Mouse (Mus musculus) bone marrow macrophage, adult 2 months (primary cell): ENCODE measurements around the gene Chd6.

Experiments
- CTCF ChIP-seq: IDR thresholded peaks from 2 replicates; pipeline ENCODE4 v1.5.1; 2012; ENCODE audit warnings: low read depth, mild to moderate bottlenecking, low read length, moderate library complexity
- POLR2A ChIP-seq: IDR thresholded peaks from 2 replicates; pipeline ENCODE4 v1.6.1; 2012; ENCODE audit warnings: mild to moderate bottlenecking, low read depth, low read length, borderline replicate concordance

GRCm38 (mm10) chr2:161033141-161033540, 75.7 kb downstream of the Chd6 start:
- no peak for TF ChIP-seq POLR2A
- TF ChIP-seq CTCF = no peak
